Mouse (Mus musculus) cortical plate, adult 2 months (tissue): ENCODE data around the gene Rps11.

Experiments
- CTCF ChIP-seq: fragments of 200-500 bp; IDR thresholded peaks from 2 replicates; pipeline ENCODE4 v1.5.1; 2011; ENCODE audit warnings: mild to moderate bottlenecking, control low read depth, low read length; ENCODE audit not compliant: insufficient read depth; ENCODE audit errors: extremely low read depth
- POLR2A ChIP-seq: fragments of 200-500 bp; IDR thresholded peaks from 2 replicates; pipeline ENCODE4 v1.6.1; 2011; ENCODE audit warnings: mild to moderate bottlenecking, low read length, control low read depth; ENCODE audit not compliant: insufficient read depth; ENCODE audit errors: extremely low read depth

DNA sequence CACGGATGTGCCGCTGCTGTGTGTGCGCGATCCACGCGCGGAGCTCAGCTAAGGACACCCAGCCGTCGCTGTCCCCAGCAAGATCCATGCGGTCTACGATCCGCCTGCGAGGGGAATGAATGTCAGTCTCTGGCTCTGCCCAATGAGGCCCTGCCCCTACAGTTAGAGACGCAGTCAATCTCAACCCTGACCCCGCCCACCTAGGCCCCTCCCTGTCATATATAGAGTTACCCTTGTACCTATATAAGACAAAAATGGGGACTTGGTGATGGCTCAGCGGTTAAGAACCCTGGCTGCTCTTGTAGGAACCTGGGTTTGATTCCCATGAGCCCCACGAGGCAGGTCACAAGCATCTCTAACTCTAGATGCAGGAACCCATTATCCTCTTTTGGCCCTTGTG is 35.6 kb downstream of the Rps11 start:
- TF ChIP-seq POLR2A (no peak), CTCF (no peak)
